Mouse (Mus musculus) limb, embryonic 11.5 days (tissue): ENCODE results near the gene Atad5. TPM values are rescaled to one million over a fixed set of nuclear protein-coding genes. Genes with fewer than 3 reads are reported as not detected.

Experiments
- ATAC-seq: fragments of 200-750 bp; cut with Nextera tagmentation; 2 replicates; pipeline ENCODE4 v1.8.0; 2017; ENCODE audit warnings: low read depth; ENCODE audit not compliant: insufficient number of reproducible peaks, low FRiP score, low TSS enrichment
- DNase-seq: peaks from one replicate; pipeline ENCODE4 v3.0.0-alpha.2; 2015; ENCODE audit warnings: low spot score
- H3K27ac ChIP-seq: fragments of 300-500 bp; sonication (generic); replicated peaks from 2 replicates; pipeline ENCODE4 v1.5.1; 2014; ENCODE audit warnings: low read depth, mild to moderate bottlenecking, low read length
- H3K27me3 ChIP-seq: fragments of 300-500 bp; sonication (generic); 2 replicates; pipeline ENCODE4 v1.6.1; 2014; ENCODE audit warnings: mild to moderate bottlenecking, low read length, mixed read lengths; ENCODE audit not compliant: control insufficient read depth, insufficient read depth
- H3K36me3 ChIP-seq: fragments of 300-500 bp; sonication (generic); 2 replicates; pipeline ENCODE4 v1.6.1; 2014; ENCODE audit warnings: mild to moderate bottlenecking, low read length, moderate library complexity, mixed read lengths; ENCODE audit not compliant: control insufficient read depth, insufficient read depth
- H3K4me1 ChIP-seq: fragments of 300-500 bp; sonication (generic); 2 replicates; pipeline ENCODE4 v1.6.1; 2014; ENCODE audit warnings: low read length, mixed read lengths; ENCODE audit not compliant: control insufficient read depth, insufficient read depth
- H3K4me2 ChIP-seq: fragments of 300-500 bp; sonication (generic); 2 replicates; pipeline ENCODE4 v1.6.1; 2014; ENCODE audit warnings: low read depth, mild to moderate bottlenecking, moderate library complexity; ENCODE audit not compliant: severe bottlenecking
- H3K4me3 ChIP-seq: fragments of 300-500 bp; sonication (generic); 2 replicates; pipeline ENCODE4 v1.5.1; 2014; ENCODE audit warnings: low read depth, low read length
- H3K9ac ChIP-seq: fragments of 300-500 bp; sonication (generic); 2 replicates; pipeline ENCODE4 v1.6.1; 2014; ENCODE audit warnings: mild to moderate bottlenecking, low read length
- H3K9me3 ChIP-seq: fragments of 300-500 bp; sonication (generic); 2 replicates; pipeline ENCODE4 v1.6.1; 2016; ENCODE audit warnings: low read length; ENCODE audit not compliant: control insufficient read depth
- WGBS: fragments of 180-500 bp; shearing (Covaris S2); extraction: QIAGEN DNeasy Blood & Tissue Kit; methylation state at CpG from one replicate; pipeline ENCODE4 v1.1.7; 2014; 5-methylcytosine and 5-hydroxymethylcytosine counted together
- polyA plus RNA-seq: library from polyadenylated mRNA; unstranded; fragments of >200 nt; fragmentation: Nextera tagmentation; extraction: Ambion mirVana; gene quantifications from 2 replicates; pipeline ENCODE4 v1.2.1, GENCODE M21; 2014

The Atad5 gene
- polyA plus RNA-seq, 1 experiment from 2014 or later = 23.4 TPM

- Histone ChIP-seq H3K4me3 (no peak overlapping the region), H3K36me3 (peaks cover 15% of the 10 kb centered on the region; the same call in 1 of the 2 replicates), H3K27ac (no peak overlapping the region), H3K27me3 (no peaks in the 10 kb centered on the region), H3K9me3 (no peaks in the 10 kb centered on the region), H3K4me1 (no peaks in the 10 kb centered on the region), H3K9ac (no peak overlapping the region), H3K4me2 (no peak overlapping the region)
- ATAC-seq (no peak), DNase-seq (no peak)
- WGBS = 84% methylated on average over 4 of the region's 4 CpGs
These were observed 45.5 kb downstream of the Atad5 start for GRCm38 (mm10) chr11:80134744-80135143.

GRCm38 (mm10) chr11:80135954-80136683, 46.9 kb downstream of the Atad5 start:
- H3K4me2 ChIP-seq = no peak overlapping the region
- no peak for DNase-seq
- peaks cover 13% of the 10 kb centered on the region; the same call in 1 of the 2 replicates for H3K36me3 ChIP-seq
- no peak overlapping the region for H3K9ac ChIP-seq
- peaks cover 4% of the 10 kb centered on the region; the same call in 1 of the 2 replicates for H3K4me1 ChIP-seq
- H3K4me3 ChIP-seq = no peak overlapping the region
- no peaks in the 10 kb centered on the region for H3K9me3 ChIP-seq
- no peak overlapping the region for H3K27ac ChIP-seq
- ATAC-seq = no peak
- H3K27me3 ChIP-seq = no peaks in the 10 kb centered on the region
- 94% methylated on average over 11 of the region's 11 CpGs for WGBS

- no peak for ATAC-seq
- Histone ChIP-seq H3K27ac (no peak overlapping the region), H3K4me1 (peaks cover 4% of the 10 kb centered on the region; the same call in 1 of the 2 replicates), H3K4me2 (no peak overlapping the region), H3K27me3 (no peaks in the 10 kb centered on the region), H3K9me3 (no peaks in the 10 kb centered on the region), H3K9ac (no peak overlapping the region), H3K36me3 (peaks cover 11% of the 10 kb centered on the region; the same call in 1 of the 2 replicates), H3K4me3 (no peak overlapping the region)
- no peak for DNase-seq
- 93% methylated on average over 13 of the region's 13 CpGs for WGBS
These were observed 47.6 kb downstream of the Atad5 start for GRCm38 (mm10) chr11:80136786-80137185.

- Histone ChIP-seq H3K27ac (no peak overlapping the region), H3K9ac (no peak overlapping the region), H3K36me3 (peaks cover 9% of the 10 kb centered on the region; the same call in 1 of the 2 replicates), H3K4me3 (no peak overlapping the region), H3K4me2 (no peak overlapping the region), H3K9me3 (no peaks in the 10 kb centered on the region), H3K4me1 (peaks cover 5% of the 10 kb centered on the region), H3K27me3 (no peaks in the 10 kb centered on the region)
- DNase-seq (no peak), ATAC-seq (no peak)
- 90% methylated on average over 5 of the region's 5 CpGs for WGBS
These were observed 48.6 kb downstream of the Atad5 start for GRCm38 (mm10) chr11:80137773-80138172.

- Histone ChIP-seq H3K9ac (peak within 1 kb of the TSS; percentile 91), H3K27me3 (no peaks in the 10 kb centered on the region), H3K4me1 (peaks cover 7% of the 10 kb centered on the region), H3K27ac (peak within 1 kb of the TSS; percentile 72; the same call in 1 of the 2 replicates), H3K4me2 (peak within 1 kb of the TSS; percentile 66), H3K36me3 (no peaks in the 10 kb centered on the region), H3K9me3 (no peaks in the 10 kb centered on the region), H3K4me3 (peak within 1 kb of the TSS; percentile 84)
- peak; percentile 91 for DNase-seq
- ATAC-seq = peak; percentile 78; the same call in 1 of the 2 replicates
- under 1% methylated on average over 40 of the region's 40 CpGs for WGBS
These were observed 52.8 kb downstream of the Atad5 start, which contains the start of gene Tefm for GRCm38 (mm10) chr11:80141825-80142521. TSS of gene Tefm (minus strand) at chr11:80142175.

GRCm38 (mm10) chr11:80142872-80143271, 53.7 kb downstream of the Atad5 start:
- Histone ChIP-seq H3K4me1 (peaks cover 7% of the 10 kb centered on the region), H3K4me3 (no peak overlapping the region), H3K27me3 (no peaks in the 10 kb centered on the region), H3K9me3 (no peaks in the 10 kb centered on the region), H3K4me2 (peak overlapping the region; percentile 66; the same call in 1 of the 2 replicates), H3K27ac (no peak overlapping the region), H3K9ac (no peak overlapping the region), H3K36me3 (no peaks in the 10 kb centered on the region)
- WGBS = 52% methylated on average over 8 of the region's 8 CpGs
- DNase-seq (no peak), ATAC-seq (no peak)

GRCm38 (mm10) chr11:80145787-80146275, 56.6 kb downstream of the Atad5 start:
- H3K27me3 ChIP-seq = no peaks in the 10 kb centered on the region
- H3K9me3 ChIP-seq = no peaks in the 10 kb centered on the region
- no peak overlapping the region for H3K4me3 ChIP-seq
- no peak for ATAC-seq
- no peak overlapping the region for H3K4me2 ChIP-seq
- peaks cover 4% of the 10 kb centered on the region for H3K4me1 ChIP-seq
- DNase-seq = no peak
- WGBS = 52% methylated on average over 10 of the region's 10 CpGs
- no peak overlapping the region for H3K9ac ChIP-seq
- H3K36me3 ChIP-seq = no peaks in the 10 kb centered on the region
- H3K27ac ChIP-seq = no peak overlapping the region

- 74% methylated on average over 6 of the region's 6 CpGs for WGBS
- Histone ChIP-seq H3K9me3 (no peaks in the 10 kb centered on the region), H3K36me3 (no peaks in the 10 kb centered on the region), H3K4me1 (peaks cover 2% of the 10 kb centered on the region; the same call in 1 of the 2 replicates), H3K4me3 (no peak overlapping the region), H3K27me3 (0 out of 2 replicates have a peak, but pooled peaks cover 2% of the 10 kb centered on the region), H3K4me2 (no peak overlapping the region), H3K9ac (no peak overlapping the region), H3K27ac (no peak overlapping the region)
- no peak for ATAC-seq
- no peak for DNase-seq
These were observed 58.5 kb downstream of the Atad5 start for GRCm38 (mm10) chr11:80147748-80148147.
